Mouse (Mus musculus): Measurements from ENCODE around the gene 4932415D10Rik. TPM values are rescaled to one million over a fixed set of nuclear protein-coding genes. Genes with fewer than 3 reads are reported as not detected.

The 4932415D10Rik gene
- total RNA-seq (2022) = not detected

GRCm38 (mm10) chr10:82316482-82316881 is at the start of gene 4932415D10Rik:
TSS of gene 4932415D10Rik (minus strand) at chr10:82316582.
- DNase-seq (ENCODE audit: low spot score) = no peak

GRCm38 (mm10) chr10:82361911-82362310 is 45.5 kb upstream of the 4932415D10Rik start:
- no peak for DNase-seq (ENCODE audit: low spot score)

GRCm38 (mm10) chr10:82355401-82355800 is 39.0 kb upstream of the 4932415D10Rik start:
- no peak for DNase-seq (ENCODE audit: low spot score)

- DNase-seq (ENCODE audit: low spot score) = peak; percentile 84
Observed at GRCm38 (mm10) chr10:82354083-82355010, 38.0 kb upstream of the 4932415D10Rik start, which contains the start of gene Gm4924. TSS of gene Gm4924 (plus strand) at chr10:82354255.

GRCm38 (mm10) chr10:82329826-82330225 is 13.4 kb upstream of the 4932415D10Rik start:
- no peak for DNase-seq (ENCODE audit: low spot score)

GRCm38 (mm10) chr10:82320134-82320533 is 3.8 kb upstream of the 4932415D10Rik start:
- DNase-seq (ENCODE audit: low spot score) = peak; percentile 0

GRCm38 (mm10) chr10:82296440-82296839 is 19.9 kb downstream of the 4932415D10Rik start:
- no peak for DNase-seq (ENCODE audit: low spot score)

GRCm38 (mm10) chr10:82257331-82257730 is 59.1 kb downstream of the 4932415D10Rik start:
- no peak for DNase-seq (ENCODE audit: low spot score)

GRCm38 (mm10) chr10:82245021-82245420 is 71.4 kb downstream of the 4932415D10Rik start:
- DNase-seq (ENCODE audit: low spot score) = no peak

GRCm38 (mm10) chr10:82241401-82241788 is 75.0 kb downstream of the 4932415D10Rik start:
- DNase-seq (ENCODE audit: low spot score) = no peak

- peak; percentile 83 for DNase-seq (ENCODE audit: low spot score)
Observed at GRCm38 (mm10) chr10:82240742-82241400, 75.5 kb downstream of the 4932415D10Rik start, which contains the start of gene Zfp938. TSS of gene Zfp938 (minus strand) at chr10:82241280.

Other genes starting within 250 kb of the 4932415D10Rik start
- gene BC024063, start 233.2 kb downstream of the 4932415D10Rik start, total RNA-seq (2022) = 1 to 10 TPM; 2.2 to 3.1 (median 2.5) TPM
- gene AU041133, start 188.6 kb downstream of the 4932415D10Rik start, total RNA-seq (2022) = 1 to 10 TPM; 2.5 to 3.2 (median 2.9) TPM
- 1 to 10 TPM; 4.4 to 6.1 (median 5.6) TPM for gene Zfp938, start 75.3 kb downstream of the 4932415D10Rik start, total RNA-seq (2022)
- 1 to 10 TPM; 2.2 to 3.3 (median 3.1) TPM for gene Gm4924, start 37.7 kb upstream of the 4932415D10Rik start, total RNA-seq (2022)
- not detected for gene Gm1553, start 176.0 kb upstream of the 4932415D10Rik start, total RNA-seq (2022)